Mouse (Mus musculus) embryonic stem cell, embryonic (primary cell): ENCODE measurements around the gene S1pr3.

Experiments used
- CTCF ChIA-PET, 4 experiments: fragments of 300-600 bp in 2 of 4; fragments of 350-600 bp in 2 of 4; sonication (Branson Sonifier 250); formaldehyde crosslinking; loops; one replicate each; lab custom pipeline; 2022; ENCODE audit warnings: inconsistent platforms in 2 of 4; lab: Charles Lee
- POLR2A ChIA-PET, 4 experiments: fragments of 300-600 bp in 2 of 4; fragments of 350-600 bp in 2 of 4; sonication (Branson Sonifier 250); formaldehyde crosslinking; loops; one replicate each; lab custom pipeline; 2022; ENCODE audit warnings: antibody characterized with exemption in 4 of 4, inconsistent platforms in 1 of 4; lab: Charles Lee

S1pr3 gene

DNA sequence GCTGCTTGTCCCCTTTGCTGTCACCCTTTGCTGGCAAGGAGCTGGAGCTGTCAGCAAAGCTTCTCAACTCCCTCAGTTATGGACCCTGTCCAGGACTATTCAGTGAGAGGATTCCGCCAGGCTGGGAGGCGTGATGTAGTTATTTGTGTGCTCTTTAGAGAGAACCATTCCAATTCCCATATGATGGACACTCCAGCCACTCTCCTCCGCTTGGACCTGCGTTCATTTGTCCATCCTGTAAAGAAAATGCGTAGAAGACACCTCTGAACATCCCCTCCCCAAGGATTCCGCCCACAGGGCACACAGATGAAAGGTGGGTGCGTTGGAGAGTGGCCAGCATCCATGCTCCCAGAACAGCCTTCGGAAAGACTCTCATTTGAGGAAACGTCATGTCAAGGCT is 12.4 kb downstream of the S1pr3 start:
- POLR2A ChIA-PET: no interaction called here
- CTCF ChIA-PET: interaction anchor here in 1 of 4 experiments (0.5 kb wide), 1 partner anchor 232 kb away, joined by 3 read pairs; no protein-coding TSS in a partner anchor

DNA sequence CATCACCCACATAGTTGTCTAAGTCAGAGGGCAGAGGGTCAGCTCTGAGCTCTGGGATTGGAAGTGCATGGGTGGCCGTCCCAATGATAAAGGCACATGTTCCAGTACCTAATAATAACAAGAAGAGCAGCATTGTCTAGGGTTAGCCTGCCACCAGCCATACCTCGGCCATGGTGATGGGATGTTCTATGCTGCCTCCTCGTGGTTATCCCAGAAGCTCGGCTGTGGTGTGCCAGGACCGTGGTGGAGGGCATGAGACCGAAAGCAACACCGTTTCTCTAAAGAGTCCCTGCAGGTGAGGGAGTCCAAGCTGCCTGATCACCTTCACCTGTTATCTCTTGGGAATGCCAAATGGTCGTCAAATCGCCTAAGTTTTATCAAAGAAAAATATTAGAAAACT is 15.2 kb downstream of the S1pr3 start:
- CTCF ChIA-PET: interaction anchor here (0.5 to 3.3 kb wide), 11 partner anchors 9 to 718 kb away, joined by 3 to 17 read pairs (median 6); partner anchors contain the start of gene S1pr3 (in 2 of the 4)
- POLR2A ChIA-PET: no interaction called here

DNA sequence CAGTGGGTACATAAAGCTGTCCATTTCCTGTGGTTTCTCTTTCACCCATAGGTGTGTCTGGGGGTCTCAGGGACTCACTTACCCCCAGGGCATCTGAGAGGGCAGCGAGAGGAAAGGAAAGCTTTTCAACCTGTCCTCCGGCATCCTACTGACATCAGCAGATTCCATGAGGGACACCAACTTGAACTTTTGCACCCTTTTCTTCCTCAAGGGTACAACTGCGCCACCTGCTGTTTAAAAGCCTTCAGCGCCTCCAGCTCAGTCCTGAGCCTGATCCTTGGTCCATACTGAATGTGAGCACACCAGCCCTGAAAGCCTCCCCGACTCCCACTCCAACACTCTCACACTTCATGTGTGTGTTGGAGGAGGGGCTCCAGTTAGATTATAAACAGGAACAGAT is 16.2 kb downstream of the S1pr3 start:
- ChIA-PET CTCF (interaction anchor here (0.5 to 3.3 kb wide), 37 partner anchors 9 to 475 kb away, joined by 3 to 17 read pairs (median 3); partner anchors contain the start of gene S1pr3 (in 2 of the 4)), POLR2A (interaction anchor here in 2 of 4 experiments (0.6 to 1.1 kb wide), 2 partner anchors 9 to 460 kb away, joined by 3 to 5 read pairs; no protein-coding TSS in a partner anchor)

DNA sequence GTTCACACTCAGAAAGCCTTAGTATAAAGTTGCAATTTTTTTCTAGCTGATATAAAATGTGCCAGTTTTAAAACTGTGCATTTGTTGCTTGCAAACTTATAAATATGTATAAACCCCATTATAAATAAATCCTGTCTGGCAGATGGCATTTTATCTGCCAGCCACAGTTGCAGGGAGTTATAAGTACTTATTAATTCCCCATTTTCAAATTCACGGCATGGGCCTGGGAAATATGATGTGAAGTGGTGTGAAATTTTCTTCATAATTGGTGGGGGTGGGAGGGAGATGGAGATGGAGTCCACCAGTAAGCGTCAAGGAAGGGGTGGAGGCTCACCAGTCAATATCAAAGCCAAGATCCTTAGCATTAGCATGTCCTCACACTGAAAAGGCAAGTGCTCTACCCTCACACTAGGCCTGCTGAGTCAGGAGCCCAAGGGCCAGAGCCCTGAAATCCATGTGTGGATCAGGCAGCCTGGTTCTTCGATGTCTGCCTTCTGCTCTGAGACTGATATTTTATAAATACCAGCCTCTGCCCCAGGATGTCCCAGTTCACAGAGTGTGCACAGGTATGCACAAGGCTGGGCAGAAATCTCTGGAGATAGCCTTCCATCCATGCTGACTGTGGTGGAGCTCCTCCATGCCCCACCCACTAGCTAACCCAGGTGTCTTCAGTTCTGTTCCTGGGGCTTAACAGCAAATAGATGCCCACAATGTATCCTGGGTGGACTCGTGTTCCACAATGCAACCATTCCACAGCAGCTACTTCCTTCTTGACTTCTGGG is 17.4 kb downstream of the S1pr3 start:
- ChIA-PET POLR2A (interaction anchor here in 2 of 4 experiments (0.6 to 1.2 kb wide), 2 partner anchors 12 to 25 kb away, joined by 3 to 4 read pairs; no protein-coding TSS in a partner anchor), CTCF (interaction anchor here in 3 of 4 experiments (0.6 to 3.3 kb wide), 8 partner anchors 17 to 491 kb away, joined by 3 to 17 read pairs (median 4); partner anchors contain the start of genes Nxnl2 (in 1 of the 3) and S1pr3 (in 1 of the 3))

DNA sequence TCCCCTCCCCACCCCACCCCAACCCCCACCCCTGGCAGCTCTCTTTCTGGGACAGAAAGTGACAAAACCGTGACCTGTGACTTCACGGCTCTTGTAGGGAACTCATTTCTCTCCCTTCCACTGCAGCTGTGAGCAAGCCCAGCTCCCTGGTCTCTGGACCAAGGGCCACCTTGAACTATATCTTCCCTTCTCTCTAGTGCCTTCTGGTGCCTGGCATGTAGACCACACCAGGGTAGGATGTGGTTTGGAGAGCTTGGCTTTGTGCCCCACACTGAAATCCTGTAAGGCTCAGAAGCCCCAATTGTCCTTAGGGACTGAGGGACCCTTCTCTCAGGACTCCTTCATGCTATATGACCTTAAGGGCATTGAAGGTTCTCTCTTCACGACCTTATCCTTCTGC is 24.9 kb downstream of the S1pr3 start:
- ChIA-PET CTCF (interaction anchor here in 3 of 4 experiments (0.5 to 3.1 kb wide), 5 partner anchors 9 to 468 kb away, joined by 3 to 15 read pairs (median 3); no protein-coding TSS in a partner anchor), POLR2A (interaction anchor here in 2 of 4 experiments (0.5 to 0.7 kb wide), 2 partner anchors 189 to 541 kb away, joined by 3 to 4 read pairs; no protein-coding TSS in a partner anchor)

DNA sequence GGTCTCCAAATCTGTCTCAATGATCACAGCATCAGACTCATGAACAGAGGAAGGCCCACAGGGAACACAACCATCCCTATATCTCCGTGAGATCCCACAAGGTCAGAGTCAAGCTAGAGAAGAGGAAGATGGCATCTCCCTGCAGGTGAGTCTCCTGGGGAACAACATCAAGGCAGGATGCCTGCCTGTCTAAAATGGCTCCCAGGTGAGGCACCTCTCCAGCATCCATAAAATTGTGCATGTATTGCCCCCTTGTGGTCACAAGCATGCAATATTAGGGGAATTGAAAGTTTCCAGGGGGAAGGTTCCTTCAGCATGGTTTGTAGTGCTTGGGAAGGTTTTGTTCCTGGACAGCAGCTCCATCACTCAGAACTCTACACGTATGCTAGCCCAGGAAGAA is 26.0 kb downstream of the S1pr3 start:
- CTCF ChIA-PET: interaction anchor here in 3 of 4 experiments (0.6 to 3.1 kb wide), 7 partner anchors 10 to 470 kb away, joined by 3 to 15 read pairs (median 3); partner anchors contain the start of gene Nxnl2 (in 1 of the 3)
- POLR2A ChIA-PET: interaction anchor here in 2 of 4 experiments (0.5 to 0.6 kb wide), 2 partner anchors 54 to 185 kb away, joined by 3 to 6 read pairs; no protein-coding TSS in a partner anchor

DNA sequence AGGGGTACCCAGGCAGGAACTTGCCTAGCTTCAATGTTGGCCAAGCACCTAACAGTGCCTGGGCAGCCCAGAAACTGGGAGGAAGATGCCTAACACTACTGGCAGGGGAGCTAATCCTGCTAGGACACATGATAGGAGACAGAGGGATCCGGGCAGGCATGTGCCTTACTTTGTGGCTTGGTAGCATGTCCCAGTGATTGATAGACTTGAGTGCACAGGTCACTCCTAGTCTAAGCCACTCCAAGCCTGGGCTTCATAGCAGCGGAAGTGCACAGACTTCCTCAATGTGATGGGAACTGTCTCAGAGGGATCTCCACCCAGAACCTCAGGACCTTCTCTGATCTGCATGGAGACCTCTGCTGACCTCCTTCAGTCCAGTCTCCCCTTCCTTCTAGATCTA is 26.7 kb downstream of the S1pr3 start:
- POLR2A ChIA-PET: interaction anchor here in 1 of 4 experiments (0.5 kb wide), 1 partner anchor 184 kb away, joined by 6 read pairs; no protein-coding TSS in a partner anchor
- CTCF ChIA-PET: interaction anchor here in 3 of 4 experiments (0.5 to 3.1 kb wide), 6 partner anchors 11 to 264 kb away, joined by 3 to 15 read pairs (median 4); partner anchors contain the start of gene Nxnl2 (in 1 of the 3)

DNA sequence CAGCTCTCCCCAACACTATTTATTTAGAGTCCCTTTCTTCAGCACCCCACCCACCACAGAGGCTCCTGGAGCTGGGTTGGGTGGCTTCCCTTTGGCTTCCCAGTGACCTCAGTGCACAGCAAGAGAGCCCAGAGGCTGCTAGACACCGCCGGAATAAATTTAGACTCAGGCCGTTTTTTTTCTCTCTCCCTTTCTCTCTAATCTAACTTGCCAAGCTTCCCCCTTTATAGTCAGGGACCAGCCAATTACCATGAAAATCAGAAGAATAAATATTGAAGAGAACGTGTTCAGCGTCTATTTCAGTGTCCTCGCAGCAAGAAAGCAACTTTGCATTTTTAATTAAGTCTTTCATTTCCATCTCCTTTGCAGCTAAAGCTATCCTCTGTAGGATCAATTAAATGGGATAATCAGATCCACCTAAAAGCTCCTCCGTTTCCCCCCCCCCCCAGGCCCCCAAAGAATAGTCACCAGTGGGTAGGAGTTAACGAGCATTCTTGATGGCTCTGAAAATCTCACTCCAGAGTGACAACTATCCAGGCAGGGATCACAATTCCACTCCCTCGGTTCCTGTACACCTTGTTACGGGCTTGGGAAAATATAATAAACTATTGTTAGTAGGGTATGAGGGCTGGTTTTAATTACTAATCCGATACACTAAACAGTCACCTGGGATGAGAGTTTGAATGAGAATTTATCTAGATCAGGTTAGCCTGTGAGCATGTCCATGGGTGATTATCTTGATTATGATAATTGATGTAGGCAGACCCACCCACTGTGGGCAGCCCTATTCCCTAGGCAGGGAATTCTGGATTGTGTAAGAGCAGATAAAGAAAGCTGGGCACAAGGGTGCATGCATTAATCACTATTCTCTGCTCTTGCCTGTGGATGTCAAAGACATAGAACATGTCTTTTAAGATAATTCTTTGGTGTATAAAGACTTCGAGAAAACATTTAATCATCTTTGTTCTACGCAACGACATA is 29.0 kb downstream of the S1pr3 start:
- POLR2A ChIA-PET: interaction anchor here in 3 of 4 experiments (0.5 to 1.0 kb wide), 4 partner anchors 59 to 1021 kb away, joined by 3 to 4 read pairs (median 3); no protein-coding TSS in a partner anchor
- CTCF ChIA-PET: interaction anchor here in 3 of 4 experiments (0.5 to 1.2 kb wide), 6 partner anchors 13 to 395 kb away, joined by 3 to 4 read pairs (median 4); partner anchors contain the start of gene Cks2 (in 1 of the 3)

DNA sequence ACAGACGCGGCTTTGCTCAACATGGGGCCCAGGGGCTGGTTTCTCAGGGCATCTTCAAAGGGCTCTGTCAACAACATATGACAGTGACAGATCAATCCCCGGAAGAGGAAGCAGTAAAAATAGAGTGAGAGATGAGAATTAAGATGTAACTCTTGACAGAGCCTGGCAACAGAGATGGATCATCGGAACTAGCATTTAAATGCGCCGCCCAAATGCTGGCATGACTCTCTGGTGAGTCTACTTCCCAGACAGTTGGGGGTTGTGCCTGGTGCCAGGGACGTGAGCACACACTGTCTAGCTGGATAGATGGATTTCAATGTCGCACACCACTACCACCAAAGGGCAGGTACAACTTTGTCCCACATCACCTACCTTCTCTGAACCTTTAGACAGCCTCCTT is 34.5 kb downstream of the S1pr3 start:
- CTCF ChIA-PET: no interaction called here
- POLR2A ChIA-PET: no interaction called here

DNA sequence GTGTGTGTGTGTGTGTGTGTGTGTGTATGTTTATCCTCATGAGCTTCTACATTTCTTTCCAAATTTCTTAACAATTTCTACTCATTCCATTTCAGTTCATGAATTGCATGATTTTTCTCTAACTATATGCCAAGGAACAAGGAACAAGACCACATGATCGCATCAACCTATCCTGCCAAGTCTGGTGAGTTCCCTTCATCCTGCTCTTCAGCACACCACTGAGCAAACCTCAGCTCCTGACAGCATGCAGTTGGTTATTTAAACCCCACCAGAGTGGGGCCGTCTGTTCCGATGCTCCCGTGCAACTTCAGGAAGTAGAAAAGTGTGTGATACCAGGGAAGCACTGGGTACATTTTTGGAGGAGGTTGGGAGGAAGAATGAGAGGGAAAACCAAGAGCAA is 38.1 kb downstream of the S1pr3 start:
- POLR2A ChIA-PET: interaction anchor here in 1 of 4 experiments (0.8 kb wide), 1 partner anchor 426 kb away, joined by 4 read pairs; no protein-coding TSS in a partner anchor
- CTCF ChIA-PET: no interaction called here

DNA sequence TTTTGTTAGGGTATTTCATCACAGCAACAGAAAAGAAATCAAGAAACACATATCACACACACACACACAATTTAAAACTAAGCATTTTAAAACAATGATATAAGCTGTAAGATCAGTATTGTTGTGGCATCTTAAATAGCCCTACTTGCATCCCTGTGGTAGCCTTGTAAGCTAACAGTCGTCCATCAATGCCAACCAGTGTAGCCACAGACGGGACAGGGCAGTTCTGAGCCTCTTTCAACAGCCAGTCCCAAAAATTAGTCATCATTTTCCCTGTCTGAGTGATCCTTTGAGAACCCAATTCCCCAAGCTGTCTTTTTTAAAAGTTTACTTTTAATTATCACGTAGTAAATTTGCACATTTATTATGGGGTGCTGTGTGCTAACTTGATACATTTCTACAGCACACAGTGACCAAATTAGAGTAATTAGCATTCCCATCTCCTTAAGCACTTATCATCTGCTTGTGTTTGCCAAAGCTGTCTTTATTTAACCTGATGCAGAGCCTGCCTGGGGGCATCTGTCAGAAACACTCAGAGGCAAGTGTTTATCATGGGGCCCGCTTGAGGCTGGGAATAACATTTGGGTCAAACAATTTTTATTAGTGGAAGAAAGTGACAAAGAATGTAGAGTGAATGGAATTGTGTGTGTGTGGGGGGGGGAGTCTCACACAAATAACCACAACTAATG is 47.9 kb downstream of the S1pr3 start:
- CTCF ChIA-PET: interaction anchor here in 1 of 4 experiments (0.7 kb wide), 1 partner anchor 21 kb away, joined by 3 read pairs; no protein-coding TSS in a partner anchor
- POLR2A ChIA-PET: no interaction called here

DNA sequence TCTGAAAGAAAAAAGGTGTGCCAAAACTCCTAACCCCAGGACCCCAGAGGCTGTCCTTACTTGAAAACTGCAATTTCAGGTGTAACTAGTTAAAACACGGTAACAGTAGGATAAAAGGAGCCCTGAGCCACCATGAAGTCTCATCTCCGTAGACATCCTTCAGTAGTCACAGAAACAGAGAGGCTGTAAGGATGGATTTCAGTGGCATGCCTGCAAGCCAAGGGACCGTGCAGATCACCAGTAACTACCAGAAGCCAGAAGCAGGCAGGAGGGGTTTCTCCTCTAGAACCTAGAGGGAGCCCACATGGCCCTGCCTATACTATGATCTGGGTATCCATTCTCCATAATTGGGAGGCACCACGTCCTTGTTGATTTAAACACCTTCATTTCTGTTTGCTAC is 55.9 kb downstream of the S1pr3 start:
- POLR2A ChIA-PET: no interaction called here
- CTCF ChIA-PET: no interaction called here

DNA sequence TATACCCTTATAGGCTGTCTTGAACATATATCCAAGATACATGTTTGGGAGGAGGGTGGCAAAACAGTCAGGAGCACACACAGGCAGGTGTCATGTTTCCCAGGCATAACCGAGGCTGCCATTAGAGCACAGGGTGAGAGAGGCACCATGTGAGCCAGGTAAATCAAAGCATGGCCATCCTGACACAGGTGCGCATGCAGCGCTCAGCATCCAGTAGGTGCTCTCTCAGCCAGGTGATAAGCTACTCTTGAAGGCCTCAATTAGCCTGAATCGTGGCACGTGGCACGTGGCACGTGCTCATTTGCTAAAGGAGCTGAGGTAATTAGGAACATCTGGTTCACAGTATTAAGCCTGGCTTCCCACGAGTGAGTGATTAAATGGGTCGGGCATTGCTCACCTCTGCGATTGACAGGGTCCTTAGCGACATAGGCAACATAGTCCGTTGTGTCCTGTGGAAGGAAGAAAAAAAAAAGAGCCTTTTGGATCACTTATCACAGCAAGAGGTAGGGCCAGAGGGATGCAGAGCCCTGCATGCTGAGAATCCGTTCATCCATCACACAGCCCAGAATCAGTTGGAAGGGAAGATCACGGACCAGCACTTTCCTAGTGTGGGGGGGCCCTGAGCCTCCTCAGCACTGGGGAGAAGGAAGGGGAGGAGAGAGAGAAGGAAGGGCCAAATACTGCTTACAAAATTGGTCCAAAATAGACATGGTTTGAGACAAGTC is 57.8 kb downstream of the S1pr3 start:
- ChIA-PET POLR2A (no interaction called here), CTCF (interaction anchor here in 1 of 4 experiments (0.6 kb wide), 1 partner anchor 42 kb away, joined by 3 read pairs; no protein-coding TSS in a partner anchor)

DNA sequence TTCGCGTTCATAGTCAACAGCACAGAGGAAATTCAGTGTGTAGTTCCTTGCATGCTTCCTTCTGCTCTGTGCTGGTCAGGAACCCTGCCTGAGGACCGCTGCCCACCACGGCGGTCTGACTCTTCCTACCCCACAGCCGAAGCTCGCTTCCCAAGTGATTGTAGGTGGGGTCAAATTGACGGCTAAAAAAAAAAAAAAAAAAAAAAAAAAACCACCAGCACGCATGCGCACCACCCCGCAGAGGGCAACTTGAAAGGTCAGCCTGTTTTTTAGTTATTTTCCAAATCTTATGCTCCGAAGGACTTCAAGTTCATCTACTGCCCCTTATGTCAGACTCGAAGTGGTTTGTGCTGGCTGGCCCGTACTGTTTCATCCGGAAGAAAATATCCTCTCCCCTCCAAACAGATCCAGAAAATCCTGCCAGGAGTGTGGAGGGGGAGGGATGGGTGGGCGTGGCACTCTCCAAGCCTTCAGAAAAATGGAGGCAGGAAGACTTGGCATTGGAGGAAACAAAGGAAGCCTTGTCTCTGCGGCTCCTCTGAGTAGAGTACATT is 60.3 kb downstream of the S1pr3 start:
- CTCF ChIA-PET: interaction anchor here in 2 of 4 experiments (0.6 kb wide), 3 partner anchors 40 to 116 kb away, joined by 3 read pairs; no protein-coding TSS in a partner anchor
- POLR2A ChIA-PET: interaction anchor here in 2 of 4 experiments (0.6 to 0.7 kb wide), 2 partner anchors 32 to 225 kb away, joined by 3 read pairs; no protein-coding TSS in a partner anchor
